Mouse (Mus musculus) heart, adult 2 months (tissue): ENCODE results near the gene Scarf1. TPM values are rescaled to one million over a fixed set of nuclear protein-coding genes. Genes with fewer than 3 reads are reported as not detected.

Experiments
- DNase-seq, 2 experiments: peaks; one replicate each; pipeline ENCODE4 v3.0.0; 2021
- H3K27ac ChIP-seq: fragments of 200-600 bp; 2 replicates; pipeline ENCODE4 v1.8.1; 2022
- H3K27me3 ChIP-seq: fragments of 200-500 bp; 2 replicates; pipeline ENCODE4 v1.6.1; 2012; ENCODE audit warnings: mild to moderate bottlenecking, low read length, inconsistent platforms, mixed read lengths; ENCODE audit not compliant: control insufficient read depth, insufficient read depth
- H3K36me3 ChIP-seq: fragments of 200-500 bp; 2 replicates; pipeline ENCODE4 v1.6.1; 2012; ENCODE audit warnings: low read length, inconsistent platforms; ENCODE audit not compliant: control insufficient read depth, insufficient read depth
- H3K4me1 ChIP-seq: fragments of 200-500 bp; 2 replicates; pipeline ENCODE4 v1.6.1; 2011; ENCODE audit warnings: low read length; ENCODE audit not compliant: control insufficient read depth, insufficient read depth
- H3K4me3 ChIP-seq: fragments of 200-600 bp; 2 replicates; pipeline ENCODE4 v1.8.1; 2022
- H3K79me2 ChIP-seq: fragments of 200-500 bp; replicated peaks from 2 replicates; pipeline ENCODE4 v1.6.1; 2012; ENCODE audit warnings: mild to moderate bottlenecking, inconsistent platforms, low read length, moderate library complexity, mixed read lengths; ENCODE audit not compliant: control insufficient read depth, insufficient read depth
- H3K9ac ChIP-seq: fragments of 200-500 bp; 2 replicates; pipeline ENCODE4 v1.6.1; 2012; ENCODE audit warnings: low read depth, mild to moderate bottlenecking, control low read depth, inconsistent platforms, low read length, mixed read lengths
- CTCF ChIP-seq: fragments of 200-600 bp; IDR thresholded peaks from 2 replicates; pipeline ENCODE4 v1.8.1; 2022; ENCODE audit warnings: antibody characterized with exemption, mild to moderate bottlenecking, moderate library complexity
- EP300 ChIP-seq: fragments of 200-500 bp; IDR thresholded peaks from 2 replicates; pipeline ENCODE4 v1.6.1; 2011; ENCODE audit warnings: low read depth, low read length, control low read depth; ENCODE audit not compliant: insufficient read depth
- POLR2A ChIP-seq: fragments of 200-500 bp; IDR thresholded peaks from 2 replicates; pipeline ENCODE4 v1.6.1; 2011; ENCODE audit warnings: mild to moderate bottlenecking, low read depth, low read length, control low read depth; ENCODE audit not compliant: insufficient read depth
- WGBS: fragments of 180-500 bp; shearing (Covaris S2); methylation state at CpG from one replicate; pipeline ENCODE4 v1.1.7; 2018; 5-methylcytosine and 5-hydroxymethylcytosine counted together
- intact Hi-C: fragments of 180-260 bp; cut with DNase I; formaldehyde crosslinking; loops from one replicate; pipeline ENCODE4 v1.15.1; 2025
- polyA plus RNA-seq: library from polyadenylated mRNA; depleted of rRNA; stranded (reverse); fragments of >200 nt; gene quantifications from 2 replicates; pipeline ENCODE4 v1.2.3, GENCODE M21; 2012
- total RNA-seq, 2 experiments: library from RNA; stranded (reverse); gene quantifications; 2 replicates each; pipeline ENCODE4 v1.2.3; 2021

The Scarf1 gene
- total and polyA plus RNA-seq, 3 experiments = 7.6 to 18.1 (median 8.5) TPM

DNA sequence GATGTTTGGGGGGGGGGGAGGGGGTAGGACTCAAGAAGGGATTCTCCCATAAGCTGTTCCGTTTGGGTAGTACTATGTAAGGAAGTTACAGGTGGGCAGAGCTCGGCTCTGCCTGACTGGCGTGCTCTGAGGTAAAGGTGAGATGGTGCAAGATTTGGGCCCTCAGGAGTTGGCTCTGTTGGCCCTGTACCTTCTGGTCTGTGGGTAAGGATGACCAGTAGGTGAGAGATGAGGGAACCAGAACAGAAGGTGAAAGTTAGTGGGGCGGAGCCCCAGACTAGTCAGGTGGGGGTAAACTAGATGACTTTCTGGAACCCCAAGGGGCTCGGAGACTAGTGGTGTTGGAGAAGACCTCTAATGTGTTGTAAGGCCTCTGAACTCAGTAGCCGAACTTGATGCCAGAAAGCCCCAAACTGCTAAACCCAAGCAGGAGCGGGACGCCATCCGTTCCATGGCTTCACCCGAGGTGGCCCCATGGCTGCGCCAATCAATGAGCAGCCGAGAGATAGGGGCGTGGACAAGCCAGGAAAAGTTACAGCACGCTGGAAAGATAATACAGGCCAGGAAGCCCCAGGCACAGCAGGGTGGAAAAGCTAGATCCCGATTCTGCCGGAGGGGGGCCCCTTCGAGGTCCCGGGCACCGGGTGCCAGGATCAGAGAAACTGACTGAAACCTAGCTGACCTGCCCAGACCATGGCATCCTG lies 45.7 kb upstream of the Scarf1 start:
- no peaks in the 10 kb centered on the region for H3K79me2 ChIP-seq
- TF ChIP-seq POLR2A = no peak; the same call in 1 of the 2 replicates
- peak; percentile 33 for TF ChIP-seq CTCF
- 8% methylated on average over 19 of the region's 19 CpGs for WGBS
- H3K9ac ChIP-seq = peak overlapping the region; percentile 59
- H3K4me1 ChIP-seq = peaks cover 6% of the 10 kb centered on the region
- H3K27ac ChIP-seq = peak overlapping the region; percentile 69
- H3K4me3 ChIP-seq = peak overlapping the region; percentile 53
- H3K36me3 ChIP-seq = peaks cover 20% of the 10 kb centered on the region
- no peaks in the 10 kb centered on the region for H3K27me3 ChIP-seq
- intact Hi-C loops = loop anchor here (2.0 kb wide), 1 partner anchor 17 kb away; no protein-coding TSS in a partner anchor
- peak; percentile 74 to 81 for DNase-seq

DNA sequence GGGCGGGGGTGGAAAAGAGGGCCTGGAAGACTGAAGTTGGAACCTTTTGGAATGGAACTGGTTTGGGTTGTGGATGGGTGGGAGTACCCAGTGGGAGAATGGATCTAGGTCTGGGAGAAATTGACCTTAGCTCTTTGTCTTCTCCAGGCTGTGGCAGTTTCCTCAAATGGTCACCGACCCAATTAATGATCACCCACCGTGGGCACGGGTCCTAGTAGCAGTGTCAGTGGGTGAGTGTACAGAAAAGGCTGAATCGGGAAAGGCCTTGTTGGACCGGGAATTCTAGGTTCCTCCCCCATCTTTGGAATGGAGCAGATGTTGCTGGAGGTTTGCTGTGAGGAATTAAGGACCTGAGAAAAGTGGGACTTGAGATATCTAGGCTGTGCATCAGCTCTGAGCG lies 44.9 kb upstream of the Scarf1 start:
- Histone ChIP-seq H3K9ac (peak overlapping the region; percentile 59), H3K4me3 (peak overlapping the region; percentile 53), H3K4me1 (peaks cover 6% of the 10 kb centered on the region), H3K27me3 (no peaks in the 10 kb centered on the region), H3K79me2 (no peaks in the 10 kb centered on the region), H3K27ac (peak overlapping the region; percentile 69; the same call in 1 of the 2 replicates), H3K36me3 (peaks cover 20% of the 10 kb centered on the region)
- DNase-seq = no peak
- WGBS = 58% methylated on average over 7 of the region's 7 CpGs
- intact Hi-C loops = loop anchor here (2.0 kb wide), 1 partner anchor 16 kb away; no protein-coding TSS in a partner anchor
- TF ChIP-seq CTCF = no peak

DNA sequence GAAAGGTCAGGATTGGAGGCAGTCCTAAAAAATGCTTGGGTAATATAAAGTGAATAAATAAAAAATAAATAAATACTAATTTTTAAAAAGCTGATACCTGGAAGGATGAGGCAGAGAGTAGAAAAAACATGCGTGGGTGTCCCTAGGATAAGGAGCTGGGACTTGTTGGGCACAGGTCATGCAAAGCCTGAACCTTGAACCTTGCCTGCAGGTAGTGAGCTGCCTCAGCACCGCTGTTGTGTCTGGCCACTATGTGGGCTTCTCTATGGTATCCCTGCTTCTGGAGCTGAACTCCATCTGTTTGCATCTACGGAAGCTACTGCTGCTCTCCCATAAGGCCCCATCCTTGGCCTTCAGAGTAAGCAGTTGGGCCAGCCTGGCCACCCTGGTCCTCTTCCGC lies 44.1 kb upstream of the Scarf1 start:
- no peaks in the 10 kb centered on the region for H3K79me2 ChIP-seq
- no peak overlapping the region for H3K4me3 ChIP-seq
- peaks cover 18% of the 10 kb centered on the region for H3K36me3 ChIP-seq
- 96% methylated on average over 4 of the region's 4 CpGs for WGBS
- TF ChIP-seq POLR2A (no peak), EP300 (no peak), CTCF (no peak)
- DNase-seq = no peak
- no peaks in the 10 kb centered on the region for H3K27me3 ChIP-seq
- H3K27ac ChIP-seq = no peak overlapping the region
- intact Hi-C loops = loop anchor here (2.0 kb wide), 1 partner anchor 16 kb away; no protein-coding TSS in a partner anchor
- no peak overlapping the region for H3K9ac ChIP-seq
- H3K4me1 ChIP-seq = peaks cover 6% of the 10 kb centered on the region

DNA sequence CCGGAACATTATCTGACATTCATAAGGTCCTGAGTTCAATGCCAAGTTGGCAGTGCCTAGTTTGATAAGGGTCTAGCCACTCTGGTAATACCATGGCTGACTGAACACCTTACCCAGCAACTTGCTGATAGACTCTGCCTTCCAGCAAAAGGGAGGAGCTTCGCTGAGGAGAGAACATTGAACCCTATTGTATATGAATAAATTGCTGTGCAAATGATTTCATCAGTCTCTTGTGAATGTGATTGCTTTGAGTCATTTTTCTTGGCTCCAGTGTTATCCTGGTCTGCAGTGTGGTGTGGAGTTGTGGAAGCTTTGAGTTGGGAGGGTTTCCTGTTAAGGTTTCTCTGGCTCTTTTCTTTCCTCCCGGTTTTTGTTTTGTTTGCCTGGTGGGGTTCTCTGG lies 42.7 kb upstream of the Scarf1 start:
- 29% methylated on average over 3 of the region's 3 CpGs for WGBS
- no peak overlapping the region for H3K4me3 ChIP-seq
- no peak for TF ChIP-seq POLR2A
- TF ChIP-seq EP300 = no peak
- TF ChIP-seq CTCF = no peak
- intact Hi-C loops = no loop called here
- no peak overlapping the region for H3K9ac ChIP-seq
- H3K36me3 ChIP-seq = peaks cover 6% of the 10 kb centered on the region
- no peaks in the 10 kb centered on the region for H3K27me3 ChIP-seq
- H3K27ac ChIP-seq = no peak overlapping the region
- DNase-seq = no peak
- peaks cover 2% of the 10 kb centered on the region for H3K4me1 ChIP-seq
- H3K79me2 ChIP-seq = no peaks in the 10 kb centered on the region

DNA sequence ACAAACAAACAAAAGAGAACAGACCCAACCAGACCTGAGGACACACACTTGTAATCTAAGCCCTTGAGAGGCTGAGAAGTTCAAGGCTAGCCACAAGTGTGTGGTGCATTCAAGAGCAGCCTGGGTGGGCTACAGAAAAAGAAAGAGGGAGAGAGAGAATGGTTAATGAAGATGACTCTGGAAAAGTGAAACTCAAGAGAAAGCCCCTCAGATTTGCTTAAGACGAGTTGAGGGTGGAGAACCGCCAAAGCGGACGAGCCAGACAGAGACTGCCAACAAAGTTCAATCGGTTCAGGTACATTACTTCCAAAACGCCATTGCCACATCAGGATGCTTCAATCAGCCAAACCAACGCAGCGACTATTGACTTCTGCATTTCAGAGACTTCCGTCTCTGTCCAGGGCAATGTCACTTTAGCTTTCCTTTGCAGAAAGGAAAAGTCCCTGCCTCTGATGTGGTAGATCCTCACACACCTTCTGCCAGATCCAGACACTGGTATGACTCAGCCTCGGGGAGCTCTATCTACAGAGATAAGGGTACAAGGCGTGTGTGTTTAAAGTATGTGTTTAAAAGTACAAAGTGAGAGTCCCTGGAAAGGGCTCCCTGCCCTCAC lies 40.8 kb upstream of the Scarf1 start:
- Histone ChIP-seq H3K27me3 (no peaks in the 10 kb centered on the region), H3K4me3 (no peak overlapping the region), H3K4me1 (peaks cover under 1% of the 10 kb centered on the region; the same call in 1 of the 2 replicates), H3K9ac (no peak overlapping the region), H3K27ac (no peak overlapping the region), H3K36me3 (no peaks in the 10 kb centered on the region), H3K79me2 (no peaks in the 10 kb centered on the region)
- intact Hi-C loops = no loop called here
- no peak for DNase-seq
- no peak for TF ChIP-seq POLR2A
- no peak for TF ChIP-seq EP300
- no peak for TF ChIP-seq CTCF
- 64% methylated on average over 11 of the region's 11 CpGs for WGBS

DNA sequence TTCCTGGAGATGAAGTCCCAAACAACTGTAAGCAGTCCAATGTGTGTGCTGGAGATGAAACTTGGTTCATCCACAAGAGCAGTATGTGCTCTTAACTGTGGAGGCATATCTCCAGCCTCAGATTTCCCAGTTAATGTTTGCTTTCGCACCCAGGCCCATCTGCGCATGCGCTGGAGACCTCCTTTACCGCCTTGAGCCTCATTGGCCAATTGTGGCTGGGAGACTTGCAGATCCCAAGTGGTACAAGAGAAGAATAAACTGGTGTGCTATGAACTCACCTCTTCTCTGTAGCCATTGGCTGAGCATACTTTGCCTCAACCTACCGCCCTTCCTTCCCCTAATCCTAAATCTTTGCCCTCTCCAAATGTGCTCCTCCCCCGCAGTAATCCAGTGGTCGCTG lies 40.0 kb upstream of the Scarf1 start:
- WGBS = 76% methylated on average over 7 of the region's 7 CpGs
- intact Hi-C loops = no loop called here
- Histone ChIP-seq H3K36me3 (no peaks in the 10 kb centered on the region), H3K4me3 (no peak overlapping the region), H3K27ac (no peak overlapping the region), H3K27me3 (no peaks in the 10 kb centered on the region), H3K79me2 (no peaks in the 10 kb centered on the region), H3K9ac (no peak overlapping the region), H3K4me1 (no peaks in the 10 kb centered on the region)
- TF ChIP-seq EP300 (no peak), POLR2A (no peak), CTCF (no peak)
- DNase-seq = no peak
